Mouse (Mus musculus) adrenal gland, adult (tissue): ENCODE measurements around the gene Kcnq5.
A peak's percentile ranks its signal among the peaks of the same experiment; 100 is the strongest.

Source experiments
- DNase-seq, 2 experiments: peaks; one replicate each; pipeline ENCODE4 v3.0.0; 2022 to 2023; ENCODE audit warnings: low spot score in 1 of 2; ENCODE audit not compliant: inconsistent age in 2 of 2

Kcnq5 gene

DNA sequence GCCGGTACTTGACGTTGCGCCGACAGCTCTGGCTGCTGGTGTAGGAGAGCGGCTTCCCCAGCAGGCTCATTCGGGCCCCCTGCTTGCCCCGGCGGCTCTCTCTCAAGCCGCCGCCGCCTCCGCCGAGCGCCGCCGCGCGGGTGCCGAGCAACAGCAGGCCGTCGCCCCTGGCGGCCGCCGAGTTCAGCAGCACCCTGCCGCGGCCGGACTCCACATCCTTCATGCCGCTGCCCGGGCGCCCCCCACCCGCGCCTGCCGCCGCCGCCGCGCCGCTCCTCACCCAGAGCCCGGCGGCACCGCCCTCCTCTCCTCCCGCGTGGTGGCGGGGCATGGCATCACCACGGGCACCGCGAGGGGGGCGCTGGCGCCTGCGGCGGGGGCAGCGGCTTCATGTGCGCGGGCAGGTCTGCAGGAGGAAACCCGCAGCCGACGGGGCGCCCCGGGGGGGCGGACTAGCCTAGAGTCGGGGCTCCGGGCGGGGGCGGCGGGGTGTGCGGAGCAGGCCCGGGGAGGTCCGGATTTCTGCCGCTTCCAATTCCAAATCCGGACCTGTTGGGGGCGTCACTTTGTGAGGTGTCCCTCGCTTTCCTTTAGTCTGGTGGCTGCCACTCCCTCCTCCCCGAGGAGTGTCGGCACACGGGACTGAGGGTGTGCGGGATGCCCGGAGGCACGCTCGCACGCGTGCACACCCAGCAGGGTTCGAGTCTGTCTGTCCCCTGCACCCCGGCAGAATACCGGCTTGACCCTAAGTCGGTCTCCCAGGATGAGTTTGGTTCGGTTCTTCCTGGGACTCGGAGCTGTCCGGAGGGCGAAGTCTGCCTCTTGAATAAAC lies at the start of gene Kcnq5:
Gene Kcnq5 (minus strand): TSS at position 692 of the 832 bp plus-strand sequence.
- DNase-seq = peak; percentile 33 to 66

DNA sequence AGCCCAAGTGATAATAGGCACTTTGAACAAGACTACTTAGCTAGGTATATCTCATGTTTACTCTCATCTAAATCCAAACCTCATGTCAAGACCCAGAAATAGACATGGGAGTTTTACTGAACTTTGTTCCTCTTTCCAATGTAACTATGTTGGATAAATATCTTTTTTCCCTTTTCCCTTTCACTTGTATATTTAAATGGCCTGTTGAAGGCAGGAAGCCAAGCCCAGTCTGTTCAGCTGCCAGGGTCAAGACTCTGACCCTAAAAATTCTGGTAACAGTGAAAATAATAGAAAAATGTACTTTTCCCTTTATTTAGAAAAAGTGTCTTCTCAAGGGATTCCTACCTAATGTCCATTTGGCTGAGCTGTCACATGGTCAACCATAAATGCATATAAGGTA lies 18.0 kb upstream of the Kcnq5 start:
- no peak for DNase-seq

- DNase-seq = no peak
These were observed 17.6 kb upstream of the Kcnq5 start for GRCm38 (mm10) chr1:21979292-21979691.

DNA sequence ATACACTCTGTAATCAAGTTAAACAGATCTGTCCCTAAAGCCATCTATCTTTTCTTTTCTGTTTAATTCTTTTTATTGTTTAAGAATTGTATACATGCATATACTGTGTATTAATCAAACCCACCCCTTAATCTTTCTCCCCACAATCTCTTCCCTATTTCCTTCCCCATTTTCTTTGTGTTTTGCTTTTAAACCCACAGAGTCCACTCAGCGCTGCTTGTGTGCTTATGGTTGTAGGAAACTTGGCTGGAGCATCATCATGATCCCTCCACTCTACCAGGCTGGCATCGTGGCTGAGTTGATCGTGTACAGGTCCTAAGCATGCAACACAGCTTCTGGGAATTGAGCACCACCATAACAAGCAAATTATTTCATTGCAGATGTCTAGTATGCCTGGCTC lies 12.3 kb upstream of the Kcnq5 start:
- DNase-seq = no peak

- no peak for DNase-seq
These were observed 5.4 kb upstream of the Kcnq5 start for GRCm38 (mm10) chr1:21967139-21967538.

DNA sequence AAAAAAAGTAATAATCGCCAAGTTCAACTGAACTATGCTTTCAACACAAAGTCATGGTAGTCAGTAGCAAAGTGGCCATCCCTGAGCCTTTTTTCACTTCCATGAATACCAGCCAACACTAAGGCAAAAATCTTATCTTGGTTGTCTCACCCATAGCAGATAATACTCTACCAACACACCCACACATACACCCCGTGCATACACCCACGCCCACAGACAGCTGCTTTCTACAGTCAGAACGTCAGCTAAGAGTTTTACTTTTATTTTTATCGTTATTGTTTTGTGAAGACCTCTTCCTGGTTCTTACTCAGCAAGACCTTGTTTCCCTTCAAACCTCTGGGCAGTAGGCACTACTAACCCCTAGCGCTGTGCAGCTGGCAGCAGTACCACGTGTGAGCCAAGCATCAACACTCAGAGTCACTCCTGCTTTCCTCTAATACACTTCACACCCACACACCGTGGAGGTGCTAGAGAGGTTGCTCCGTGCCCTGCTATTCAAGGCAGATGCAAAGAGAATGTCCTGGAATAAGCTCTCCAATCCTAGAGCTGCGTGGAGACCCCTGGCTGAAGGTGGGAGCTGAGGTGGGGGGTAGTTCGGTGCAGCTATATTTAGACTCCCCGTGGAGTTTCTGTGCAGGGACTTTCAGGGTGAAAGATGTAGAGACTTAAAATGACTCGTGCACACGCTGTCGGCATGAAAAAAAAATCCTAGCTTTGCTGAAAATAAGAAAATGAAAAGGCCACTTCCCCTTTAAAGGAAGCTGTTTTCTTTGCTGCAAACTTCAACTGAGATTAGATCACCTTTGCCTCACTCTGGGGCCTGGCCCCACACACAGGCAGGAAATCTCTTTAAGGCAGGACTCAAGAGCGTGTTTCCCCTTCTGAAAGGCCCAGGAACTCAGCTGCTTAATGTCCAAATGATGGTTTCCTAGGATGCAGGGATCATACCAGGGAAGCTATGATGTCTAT lies 1.4 kb upstream of the Kcnq5 start:
- DNase-seq = no peak

GRCm38 (mm10) chr1:21962083-21962471 lies 335 bp upstream of the Kcnq5 start:
- DNase-seq = peak; percentile 6 to 30

- DNase-seq = peak; percentile 9 to 45
These were observed 1.1 kb downstream of the Kcnq5 start for GRCm38 (mm10) chr1:21960421-21961250.

GRCm38 (mm10) chr1:21959648-21960285 lies 2.0 kb downstream of the Kcnq5 start:
- DNase-seq = no peak

- no peak for DNase-seq
These were observed 3.7 kb downstream of the Kcnq5 start for GRCm38 (mm10) chr1:21958013-21958412.

DNA sequence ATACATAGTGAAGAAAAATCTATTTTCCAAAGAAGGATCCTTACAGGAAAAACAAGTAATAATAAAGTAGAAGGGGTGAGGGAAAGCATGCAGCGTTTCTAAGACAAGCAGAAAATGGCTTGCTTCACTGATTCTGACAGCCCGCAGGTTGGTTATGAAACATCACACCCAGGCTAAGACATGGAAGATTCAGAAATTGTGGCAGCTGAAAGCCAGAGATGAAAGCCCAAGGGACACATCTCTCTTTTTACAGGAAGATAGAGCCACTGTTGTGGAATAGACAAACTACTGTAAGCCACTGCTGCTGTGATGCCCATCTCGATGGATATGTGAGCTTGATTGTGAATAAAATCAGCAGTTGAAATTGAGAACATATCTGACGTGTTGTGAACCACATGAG lies 20.9 kb downstream of the Kcnq5 start:
- no peak for DNase-seq

DNA sequence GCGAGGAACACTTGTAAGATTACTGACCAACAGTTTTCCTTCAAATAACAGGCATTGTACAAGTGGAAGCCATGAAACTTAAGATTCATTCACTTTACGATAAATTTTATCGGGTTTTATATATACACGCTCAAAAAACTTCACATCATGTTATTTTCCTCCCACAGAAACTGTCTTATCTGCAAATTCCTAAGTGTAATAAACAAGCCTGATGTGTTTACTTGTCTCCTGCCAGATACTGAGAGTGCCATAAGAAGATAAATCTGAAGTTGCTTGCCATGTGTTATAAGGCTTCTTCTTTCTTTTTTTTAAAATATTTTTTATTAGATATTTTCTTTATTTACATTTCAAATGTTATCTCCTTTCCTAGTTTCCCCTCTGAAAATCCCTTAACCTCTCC lies 34.6 kb downstream of the Kcnq5 start:
- no peak for DNase-seq

DNA sequence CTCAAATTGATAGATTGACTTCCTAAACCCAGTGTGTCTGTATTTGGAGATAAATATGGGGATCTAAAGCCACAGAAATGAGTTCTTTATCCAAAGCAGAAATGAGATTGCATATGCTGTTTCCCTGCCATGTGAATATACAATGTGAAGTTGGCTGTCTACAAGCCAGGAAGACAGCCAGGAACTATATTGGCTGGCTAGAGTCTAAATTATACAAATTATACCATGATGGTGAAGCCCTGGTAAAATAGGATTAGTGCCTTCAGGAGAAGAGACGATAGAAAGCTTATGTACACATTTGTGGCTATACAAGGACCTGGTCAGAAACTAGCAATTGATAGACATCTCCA lies 38.5 kb downstream of the Kcnq5 start:
- no peak for DNase-seq

DNA sequence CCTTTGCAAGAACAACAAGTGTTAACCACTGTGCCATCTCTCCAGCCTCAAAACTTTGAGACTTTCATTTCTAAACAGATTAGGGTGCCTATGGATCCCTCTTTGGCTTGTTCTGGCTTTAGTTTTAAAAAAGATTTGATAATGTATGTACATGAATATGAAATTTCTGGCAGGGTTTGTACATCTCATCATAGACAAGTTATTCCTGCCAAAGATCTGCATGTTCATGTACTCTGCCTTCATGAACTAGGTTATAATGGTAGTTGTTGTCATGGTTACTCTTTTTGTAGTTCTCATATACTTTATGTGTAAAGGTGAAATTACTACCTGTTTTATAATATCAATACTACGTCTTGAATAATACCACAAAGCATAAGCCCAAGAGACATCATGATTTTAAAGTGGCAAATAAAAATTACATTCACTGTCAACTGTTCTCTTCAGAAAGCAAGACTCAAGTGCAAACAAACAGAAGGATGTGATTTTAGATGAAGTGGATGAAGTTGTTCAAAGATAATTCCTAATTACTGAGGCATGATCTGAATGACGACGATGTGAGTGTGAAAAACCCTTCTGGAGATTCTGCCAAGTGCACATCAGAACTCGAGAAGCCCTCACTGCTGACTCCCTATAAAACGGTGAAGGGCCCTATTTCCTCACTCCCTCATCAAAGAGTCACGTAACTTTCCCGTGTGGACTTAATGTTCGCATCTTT lies 39.0 kb downstream of the Kcnq5 start:
- no peak for DNase-seq

GRCm38 (mm10) chr1:21919276-21919675 lies 42.5 kb downstream of the Kcnq5 start:
- DNase-seq = peak in 1 of 2 experiments; percentile 17

DNA sequence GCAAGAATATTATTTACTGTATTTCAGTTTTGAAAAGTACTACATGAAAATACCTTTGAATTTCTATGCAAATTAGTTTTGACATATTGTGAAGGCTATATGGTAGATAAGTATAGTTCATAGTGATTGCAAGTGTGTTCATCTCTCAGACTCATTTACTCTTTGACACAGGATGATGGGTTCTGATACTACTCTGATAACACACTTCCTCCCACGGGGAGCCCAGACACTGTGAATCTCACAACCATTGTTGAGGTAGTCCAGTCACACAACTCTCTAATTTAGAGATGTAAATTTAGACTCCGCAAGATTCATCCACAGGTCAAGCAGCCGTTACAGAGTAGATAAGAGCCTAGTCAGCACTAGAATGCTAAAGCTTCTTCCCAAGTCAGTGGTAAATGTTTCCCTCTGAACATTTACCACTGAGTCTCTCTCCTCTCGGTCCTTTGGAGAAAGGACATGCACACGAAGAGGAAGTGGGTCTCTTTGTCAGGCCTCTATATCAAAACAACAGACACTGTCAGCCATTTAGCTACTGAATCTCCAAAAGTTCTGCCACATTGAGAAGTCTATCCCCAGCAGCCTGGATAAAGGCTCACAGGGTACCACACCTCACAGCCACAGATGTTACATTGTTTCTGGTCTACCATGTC lies 65.5 kb downstream of the Kcnq5 start:
- no peak for DNase-seq

DNA sequence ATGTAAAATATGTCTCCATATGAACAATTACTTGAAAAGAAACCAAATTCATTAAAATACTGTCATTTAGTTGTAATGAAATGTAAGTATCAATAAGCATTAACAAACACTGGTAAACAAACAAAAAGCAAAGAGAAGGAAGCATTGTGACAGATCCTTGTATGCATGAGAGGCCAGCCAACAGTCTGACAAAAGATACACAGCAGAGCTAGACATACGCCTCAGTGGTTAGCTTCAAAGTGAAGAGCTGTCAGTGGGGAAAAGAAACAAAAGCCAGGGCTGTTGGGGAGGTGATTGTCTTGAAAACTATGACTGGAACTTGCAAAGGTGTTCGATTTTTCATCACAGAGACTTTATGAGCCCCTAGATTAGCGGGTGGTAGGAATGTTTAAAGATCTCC lies 78.0 kb downstream of the Kcnq5 start:
- DNase-seq = no peak

DNA sequence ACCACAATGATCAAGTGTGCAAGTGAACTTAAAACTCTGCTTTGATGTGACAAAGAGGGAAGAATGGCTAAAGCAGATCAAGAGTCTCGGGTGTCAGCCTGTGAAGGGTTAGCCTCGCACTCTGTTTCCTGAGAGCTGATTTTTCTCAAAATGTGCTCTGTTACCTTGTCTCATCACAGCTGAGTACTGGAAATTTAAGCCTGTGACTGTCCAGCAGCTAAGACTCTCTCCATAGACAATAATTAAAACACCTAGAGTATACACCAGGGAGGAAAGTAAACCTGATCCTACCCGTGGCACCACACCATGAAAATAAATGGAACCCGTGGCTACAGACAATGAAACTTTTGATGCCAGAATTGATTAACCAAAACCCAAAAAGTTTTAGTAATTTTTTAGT lies 90.9 kb downstream of the Kcnq5 start:
- DNase-seq = no peak

- no peak for DNase-seq
These were observed 93.3 kb downstream of the Kcnq5 start for GRCm38 (mm10) chr1:21868484-21868883.

- DNase-seq = no peak
These were observed 105.3 kb downstream of the Kcnq5 start for GRCm38 (mm10) chr1:21856399-21856798.
